Mouse (Mus musculus) hindbrain, embryonic 14.5 days (tissue): Measurements from ENCODE around the gene Rdh12. TPM values are rescaled to one million over a fixed set of nuclear protein-coding genes. Genes with fewer than 3 reads are reported as not detected.

Source experiments
- ATAC-seq: fragments of 200-750 bp; cut with Nextera tagmentation; 2 replicates; pipeline ENCODE4 v1.8.0; 2017; ENCODE audit warnings: moderate number of reproducible peaks, mild to moderate bottlenecking, moderate TSS enrichment, moderate library complexity; ENCODE audit not compliant: low FRiP score
- DNase-seq: peaks from one replicate; pipeline ENCODE4 v3.0.0-alpha.2; 2015; ENCODE audit warnings: low spot score
- H3K27ac ChIP-seq: fragments of 300-500 bp; sonication (generic); 2 replicates; pipeline ENCODE4 v1.5.1; 2014; ENCODE audit warnings: mild to moderate bottlenecking, moderate library complexity
- H3K27me3 ChIP-seq: fragments of 300-500 bp; sonication (generic); 2 replicates; pipeline ENCODE4 v1.6.1; 2014; ENCODE audit warnings: mild to moderate bottlenecking, low read length, mixed read lengths; ENCODE audit not compliant: control insufficient read depth, insufficient read depth
- H3K36me3 ChIP-seq: fragments of 300-500 bp; sonication (generic); replicated peaks from 2 replicates; pipeline ENCODE4 v1.6.1; 2014; ENCODE audit not compliant: control insufficient read depth, insufficient read depth
- H3K4me1 ChIP-seq: fragments of 300-500 bp; sonication (generic); replicated peaks from 2 replicates; pipeline ENCODE4 v1.6.1; 2014; ENCODE audit warnings: antibody characterized with exemption, low read length, mixed read lengths; ENCODE audit not compliant: control insufficient read depth, insufficient read depth
- H3K4me2 ChIP-seq: fragments of 300-500 bp; sonication (generic); replicated peaks from 2 replicates; pipeline ENCODE4 v1.6.1; 2014; ENCODE audit warnings: mild to moderate bottlenecking, moderate library complexity
- H3K4me3 ChIP-seq: fragments of 300-500 bp; sonication (generic); replicated peaks from 2 replicates; pipeline ENCODE4 v1.5.1; 2014; ENCODE audit warnings: mild to moderate bottlenecking, low read length
- H3K9ac ChIP-seq: fragments of 300-500 bp; sonication (generic); 2 replicates; pipeline ENCODE4 v1.6.1; 2014
- H3K9me3 ChIP-seq: fragments of 300-500 bp; sonication (generic); 2 replicates; pipeline ENCODE4 v1.6.1; 2016; ENCODE audit warnings: low read length; ENCODE audit not compliant: control insufficient read depth
- WGBS: fragments of 180-500 bp; shearing (Covaris S2); extraction: QIAGEN DNeasy Blood & Tissue Kit; methylation state at CpG from one replicate; pipeline ENCODE4 v1.1.7; 2014; 5-methylcytosine and 5-hydroxymethylcytosine counted together
- polyA plus RNA-seq: library from polyadenylated mRNA; unstranded; fragments of >200 nt; fragmentation: Nextera tagmentation; extraction: Ambion mirVana; gene quantifications from 2 replicates; pipeline ENCODE4 v1.2.1, GENCODE M21; 2014

Rdh12 gene
- 0.72 TPM in 2 replicates for polyA plus RNA-seq

- H3K27ac ChIP-seq, result no peak within 1 kb of the TSS
- H3K4me1 ChIP-seq, result no peaks in the 10 kb centered on the region
- 4% methylated on average over 13 of the region's 13 CpGs for WGBS
- peak within 1 kb of the TSS; percentile 48 for H3K4me2 ChIP-seq
- H3K4me3 ChIP-seq, result peak within 1 kb of the TSS; percentile 20
- H3K36me3 ChIP-seq, result no peaks in the 10 kb centered on the region
- DNase-seq (peak; percentile 38), ATAC-seq (no peak; the same call in 1 of the 2 replicates)
- H3K27me3 ChIP-seq, result no peaks in the 10 kb centered on the region
- H3K9ac ChIP-seq, result peak within 1 kb of the TSS; percentile 3; the same call in 1 of the 2 replicates
- H3K9me3 ChIP-seq, result no peaks in the 10 kb centered on the region
Measured at GRCm38 (mm10) chr12:79208703-79209464, at the start of gene Rdh12. Gene Rdh12 (plus strand): TSS chr12:79208914.

- Histone ChIP-seq H3K27ac (no peak overlapping the region), H3K27me3 (no peaks in the 10 kb centered on the region), H3K9me3 (no peaks in the 10 kb centered on the region), H3K36me3 (peaks cover 75% of the 10 kb centered on the region), H3K4me1 (no peaks in the 10 kb centered on the region), H3K4me3 (no peak overlapping the region), H3K9ac (no peak overlapping the region), H3K4me2 (no peak overlapping the region)
- no peak for ATAC-seq
- DNase-seq, result no peak
- WGBS, result 98% methylated on average over 3 of the region's 3 CpGs
Measured at GRCm38 (mm10) chr12:79162876-79163275, 45.8 kb upstream of the Rdh12 start.

GRCm38 (mm10) chr12:79169173-79169572 lies 39.5 kb upstream of the Rdh12 start:
- DNase-seq, result no peak
- Histone ChIP-seq H3K27ac (no peak overlapping the region), H3K36me3 (peaks cover 15% of the 10 kb centered on the region), H3K9me3 (no peaks in the 10 kb centered on the region), H3K4me2 (no peak overlapping the region), H3K9ac (no peak overlapping the region), H3K4me3 (no peak overlapping the region), H3K27me3 (no peaks in the 10 kb centered on the region), H3K4me1 (peaks cover 13% of the 10 kb centered on the region)
- ATAC-seq, result no peak

GRCm38 (mm10) chr12:79170421-79170820 lies 38.3 kb upstream of the Rdh12 start:
- DNase-seq, result no peak
- no peak for ATAC-seq
- H3K27ac ChIP-seq, result no peak overlapping the region
- no peaks in the 10 kb centered on the region for H3K27me3 ChIP-seq
- no peak overlapping the region for H3K9ac ChIP-seq
- H3K9me3 ChIP-seq, result no peaks in the 10 kb centered on the region
- no peak overlapping the region for H3K4me3 ChIP-seq
- no peak overlapping the region for H3K4me2 ChIP-seq
- H3K36me3 ChIP-seq, result peaks cover 14% of the 10 kb centered on the region
- peaks cover 13% of the 10 kb centered on the region for H3K4me1 ChIP-seq
- WGBS, result 78% methylated on average over 3 of the region's 3 CpGs

- peak overlapping the region; percentile 59 for H3K4me2 ChIP-seq
- 38% methylated on average over 12 of the region's 12 CpGs for WGBS
- H3K27me3 ChIP-seq, result no peaks in the 10 kb centered on the region
- H3K4me1 ChIP-seq, result peaks cover 13% of the 10 kb centered on the region
- H3K27ac ChIP-seq, result peak overlapping the region; percentile 97; the same call in 1 of the 2 replicates
- H3K9ac ChIP-seq, result peak overlapping the region; percentile 87
- H3K9me3 ChIP-seq, result no peaks in the 10 kb centered on the region
- peaks cover 22% of the 10 kb centered on the region for H3K36me3 ChIP-seq
- no peak for ATAC-seq
- H3K4me3 ChIP-seq, result peak overlapping the region; percentile 91
- DNase-seq, result no peak
Measured at GRCm38 (mm10) chr12:79171269-79171995, 37.3 kb upstream of the Rdh12 start.

GRCm38 (mm10) chr12:79172019-79172941 lies 36.4 kb upstream of the Rdh12 start, which contains the start of gene Vti1b:
Gene Vti1b (minus strand): TSS chr12:79172667.
- no peaks in the 10 kb centered on the region for H3K9me3 ChIP-seq
- ATAC-seq (peak; percentile 98), DNase-seq (peak; percentile 86)
- H3K4me3 ChIP-seq, result peak within 1 kb of the TSS; percentile 91
- peak within 1 kb of the TSS; percentile 59 for H3K4me2 ChIP-seq
- H3K27ac ChIP-seq, result peak within 1 kb of the TSS; percentile 97
- H3K9ac ChIP-seq, result peak within 1 kb of the TSS; percentile 87
- no peaks in the 10 kb centered on the region for H3K27me3 ChIP-seq
- H3K4me1 ChIP-seq, result peaks cover 13% of the 10 kb centered on the region
- WGBS, result under 1% methylated on average over 72 of the region's 73 CpGs
- H3K36me3 ChIP-seq, result peaks cover 24% of the 10 kb centered on the region

- H3K27me3 ChIP-seq, result no peaks in the 10 kb centered on the region
- H3K4me1 ChIP-seq, result peaks cover 13% of the 10 kb centered on the region
- ATAC-seq (no peak), DNase-seq (no peak)
- H3K27ac ChIP-seq, result no peak overlapping the region
- H3K36me3 ChIP-seq, result peaks cover 33% of the 10 kb centered on the region
- H3K4me2 ChIP-seq, result no peak overlapping the region
- WGBS, result 90% methylated on average over 5 of the region's 5 CpGs
- H3K9ac ChIP-seq, result no peak overlapping the region
- no peak overlapping the region for H3K4me3 ChIP-seq
- no peaks in the 10 kb centered on the region for H3K9me3 ChIP-seq
Measured at GRCm38 (mm10) chr12:79173721-79174120, 35.0 kb upstream of the Rdh12 start.

GRCm38 (mm10) chr12:79175998-79176397 lies 32.7 kb upstream of the Rdh12 start:
- Histone ChIP-seq H3K27me3 (no peaks in the 10 kb centered on the region), H3K27ac (no peak overlapping the region), H3K4me1 (peaks cover 7% of the 10 kb centered on the region), H3K9me3 (no peaks in the 10 kb centered on the region), H3K9ac (no peak overlapping the region), H3K36me3 (peaks cover 46% of the 10 kb centered on the region), H3K4me2 (no peak overlapping the region), H3K4me3 (no peak overlapping the region)
- DNase-seq (no peak), ATAC-seq (no peak)
- WGBS, result 87% methylated on average over 5 of the region's 5 CpGs
